Comparison of ENCODE assay signal across 8 mouse cellular contexts in genomic region chr1:173350372-173350957, GRCm38 (mm10). TPM values are rescaled to one million over a fixed set of nuclear protein-coding genes. Genes with fewer than 3 reads are reported as not detected.
DNase-seq lines count a peak whose midpoint lies in the region; ATAC-seq lines count a peak whose summit lies in the region.

Gene Aim2, plus strand, starts transcription at chr1:173350879.

- 8% methylated on average over 10 of the region's 10 CpGs for WGBS in heart, embryonic 11.5 days (ENCODE audit: insufficient replicate concordance)
- 10% methylated on average over 10 of the region's 10 CpGs for WGBS in embryonic facial prominence, embryonic 10.5 days
- 8% methylated on average over 10 of the region's 10 CpGs for WGBS in intestine, embryonic 14.5 days
- WGBS in midbrain, embryonic 15.5 days, result 10% methylated on average over 10 of the region's 10 CpGs

- ATAC-seq in heart, embryonic 11.5 days (replicated peaks; ENCODE audit: insufficient number of reproducible peaks, low FRiP score, low TSS enrichment), result peak; percentile 81
- 0 out of 2 replicates have a peak, but pooled peaks have one; percentile 40 for ATAC-seq in intestine, embryonic 14.5 days (replicated peaks; ENCODE audit: low FRiP score, low TSS enrichment, low read depth)
- ATAC-seq in midbrain, embryonic 15.5 days (replicated peaks), result peak; percentile 63

- peak within 1 kb of the TSS; percentile 72 for H3K4me2 ChIP-seq in heart, embryonic 11.5 days
- peak within 1 kb of the TSS; percentile 52 for H3K4me2 ChIP-seq in intestine, embryonic 14.5 days (ENCODE audit: low read length)
- peak within 1 kb of the TSS; percentile 36 for H3K4me2 ChIP-seq in midbrain, embryonic 15.5 days

- H3K9ac ChIP-seq in heart, embryonic 11.5 days (ENCODE audit: low read depth, low read length), result peak within 1 kb of the TSS; percentile 58
- no peak within 1 kb of the TSS for H3K9ac ChIP-seq in intestine, embryonic 14.5 days (ENCODE audit: low read length)
- H3K9ac ChIP-seq in midbrain, embryonic 15.5 days, result no peak within 1 kb of the TSS

- H3K27me3 ChIP-seq in heart, embryonic 11.5 days (ENCODE audit: control insufficient read depth, insufficient read depth, low read length), result no peaks in the 10 kb centered on the region
- H3K27me3 ChIP-seq in embryonic facial prominence, embryonic 10.5 days (replicated peaks; ENCODE audit: low read depth, poor library complexity, severe bottlenecking), result no peaks in the 10 kb centered on the region
- no peaks in the 10 kb centered on the region for H3K27me3 ChIP-seq in intestine, embryonic 14.5 days (replicated peaks; ENCODE audit: control insufficient read depth, insufficient read depth, low read length)
- H3K27me3 ChIP-seq in midbrain, embryonic 15.5 days (replicated peaks), result no peaks in the 10 kb centered on the region

- no peak for DNase-seq in heart, adult 9 months (ENCODE audit: low spot score in 2 of 2)
- DNase-seq in embryonic facial prominence, embryonic 10.5 days (ENCODE audit: low spot score), result peak; percentile 32
- no peak for DNase-seq in intestine, embryonic 14.5 days (ENCODE audit: low spot score)
- DNase-seq in adrenal gland, postnatal 14 days, result no peak
- DNase-seq in kidney, adult 11 months, result no peak
- no peak for DNase-seq in layer of hippocampus, postnatal 10 days (ENCODE audit: low spot score in 2 of 2)

- H3K4me3 ChIP-seq in heart, embryonic 11.5 days (ENCODE audit: low read depth, low read length), result peak within 1 kb of the TSS; percentile 39
- H3K4me3 ChIP-seq in embryonic facial prominence, embryonic 10.5 days, result peak within 1 kb of the TSS; percentile 55
- H3K4me3 ChIP-seq in intestine, embryonic 14.5 days (ENCODE audit: low read depth, low read length), result peak within 1 kb of the TSS; percentile 25
- 0 out of 2 replicates have a peak within 1 kb of the TSS, but pooled peaks have one; percentile 9 for H3K4me3 ChIP-seq in midbrain, embryonic 15.5 days

- H3K9me3 ChIP-seq in heart, embryonic 11.5 days (replicated peaks; ENCODE audit: control insufficient read depth, low read length), result no peaks in the 10 kb centered on the region
- H3K9me3 ChIP-seq in embryonic facial prominence, embryonic 10.5 days, result no peaks in the 10 kb centered on the region
- H3K9me3 ChIP-seq in intestine, embryonic 14.5 days (ENCODE audit: control insufficient read depth, low read length), result no peaks in the 10 kb centered on the region
- no peaks in the 10 kb centered on the region for H3K9me3 ChIP-seq in midbrain, embryonic 15.5 days

- H3K4me1 ChIP-seq in heart, embryonic 11.5 days (ENCODE audit: control insufficient read depth, insufficient read depth, low read length), result peaks cover 7% of the 10 kb centered on the region
- peaks cover 28% of the 10 kb centered on the region for H3K4me1 ChIP-seq in embryonic facial prominence, embryonic 10.5 days
- no peaks in the 10 kb centered on the region for H3K4me1 ChIP-seq in intestine, embryonic 14.5 days (replicated peaks; ENCODE audit: control insufficient read depth, insufficient read depth, low read length)
- H3K4me1 ChIP-seq in midbrain, embryonic 15.5 days, result peaks cover 12% of the 10 kb centered on the region

- no peaks in the 10 kb centered on the region for H3K36me3 ChIP-seq in heart, embryonic 11.5 days (ENCODE audit: control insufficient read depth, insufficient read depth, low read length)
- no peaks in the 10 kb centered on the region for H3K36me3 ChIP-seq in embryonic facial prominence, embryonic 10.5 days (replicated peaks)
- no peaks in the 10 kb centered on the region for H3K36me3 ChIP-seq in intestine, embryonic 14.5 days (ENCODE audit: control insufficient read depth, insufficient read depth, low read length)
- peaks cover 8% of the 10 kb centered on the region; the same call in 1 of the 2 replicates for H3K36me3 ChIP-seq in midbrain, embryonic 15.5 days (replicated peaks)

- H3K27ac ChIP-seq in heart, embryonic 11.5 days (ENCODE audit: low read depth, low read length), result no peak within 1 kb of the TSS
- peak within 1 kb of the TSS; percentile 73 for H3K27ac ChIP-seq in embryonic facial prominence, embryonic 10.5 days (replicated peaks)
- H3K27ac ChIP-seq in intestine, embryonic 14.5 days (ENCODE audit: low read depth), result no peak within 1 kb of the TSS
- H3K27ac ChIP-seq in midbrain, embryonic 15.5 days, result no peak within 1 kb of the TSS

RNA-seq across cellular contexts. Expression of gene Aim2, which starts in this region (rescaled TPM):
- 1.9 and 3.1 TPM in 2 replicates for polyA plus RNA-seq in heart, embryonic 11.5 days (2014; fragmentation: Nextera tagmentation; extraction: Ambion mirVana)
- 3.8 and 3.9 TPM in 2 replicates for polyA plus RNA-seq in embryonic facial prominence, embryonic 10.5 days (2016; fragmentation: Nextera tagmentation; extraction: Ambion mirVana)
- polyA plus RNA-seq in intestine, embryonic 14.5 days (2014; fragmentation: Nextera tagmentation; extraction: Ambion mirVana), result 2.8 and 3.9 TPM in 2 replicates
- 1.5 TPM in 2 replicates for polyA plus RNA-seq in midbrain, embryonic 15.5 days (2015; fragmentation: Nextera tagmentation; extraction: Ambion mirVana)
- 0.37 and 3.0 TPM in 2 replicates for total RNA-seq in adrenal gland, postnatal 14 days (2021)
- total RNA-seq in layer of hippocampus, postnatal 10 days (2021), result 1 to 10 TPM; 3.5 to 5.4 TPM
